Mouse (Mus musculus) ES-E14 (cell line): Measurements from ENCODE around the gene Cadm2.

Experiments
- CHD2 ChIP-seq: IDR thresholded peaks from 2 replicates; pipeline ENCODE4 v1.6.1; 2014; ENCODE audit warnings: mild to moderate bottlenecking, low read depth, low read length, inconsistent platforms
- MAFK ChIP-seq: IDR thresholded peaks from 2 replicates; pipeline ENCODE4 v1.6.1; 2014; ENCODE audit warnings: mild to moderate bottlenecking, low read depth, low read length, inconsistent platforms; ENCODE audit not compliant: insufficient read depth
- ZNF384 ChIP-seq: IDR thresholded peaks from 2 replicates; pipeline ENCODE4 v1.6.1; 2012; ENCODE audit warnings: low read depth, low read length, inconsistent platforms

DNA sequence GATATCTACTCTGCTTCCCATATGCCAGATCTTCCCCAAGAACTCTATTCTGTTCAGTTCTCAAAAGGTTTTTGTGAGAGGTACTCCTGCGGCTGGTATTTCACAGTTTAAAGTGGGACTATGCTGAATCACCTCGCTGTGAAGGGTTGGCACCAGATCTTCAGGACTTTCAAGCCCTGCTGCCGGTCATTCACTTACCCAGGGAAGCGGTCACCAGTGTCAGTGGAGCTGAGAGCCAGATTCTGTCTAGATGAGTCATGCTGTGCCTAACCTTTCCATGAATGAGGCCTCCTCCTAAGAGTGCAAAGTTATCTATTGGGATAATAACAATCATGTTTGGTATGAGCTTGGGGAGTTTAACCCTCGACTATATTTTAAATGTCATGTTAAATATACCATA, 272.7 kb downstream of the Cadm2 start:
- TF ChIP-seq MAFK (no peak), CHD2 (no peak), ZNF384 (no peak)
